Mouse (Mus musculus) macrophage (primary cell): ENCODE measurements around the gene Sh3d19. TPM values are rescaled to one million over a fixed set of nuclear protein-coding genes. Genes with fewer than 3 reads are reported as not detected.

Experiments
- H3K27ac ChIP-seq: fragments of 350-480 bp; formaldehyde crosslinking; 2 replicates; pipeline ENCODE4 v1.9.0; 2021
- H3K36me3 ChIP-seq: fragments of 350-480 bp; formaldehyde crosslinking; 2 replicates; pipeline ENCODE4 v1.9.0; 2021; ENCODE audit errors: inconsistent target
- H3K4me3 ChIP-seq: fragments of 350-480 bp; formaldehyde crosslinking; 2 replicates; pipeline ENCODE4 v1.9.0; 2021; ENCODE audit errors: inconsistent target
- H3K79me2 ChIP-seq: fragments of 350-480 bp; formaldehyde crosslinking; 2 replicates; pipeline ENCODE4 v1.9.0; 2021; ENCODE audit errors: inconsistent target
- WGBS: methylation state at CpG from one replicate; pipeline ENCODE4 v1.1.7; 2026; ENCODE audit warnings: inconsistent platforms; ENCODE audit not compliant: missing documents; 5-methylcytosine and 5-hydroxymethylcytosine counted together
- polyA plus RNA-seq: library from polyadenylated mRNA; stranded (reverse); fragments of 250-400 nt; gene quantifications from 3 replicates; pipeline ENCODE4 v1.2.4, GENCODE M21; 2018; ENCODE audit warnings: inconsistent platforms
- total RNA-seq, 78 experiments: library from RNA; depleted of rRNA; stranded (reverse); fragments of 250-400 nt; gene quantifications; 1 replicate in 9 of 78; 2 replicates in 24 of 78; 3 replicates in 43 of 78; 4 replicates in 2 of 78; pipeline ENCODE4 v1.2.4; 2018; ENCODE audit warnings: inconsistent platforms in 56 of 78

The Sh3d19 gene
- total RNA-seq (2018; cell fraction: chromatin; rRNA removed), result 10 to 100 TPM in 1 of 26 experiments, 1 to 10 TPM in 18, under 1 TPM in 7; 0.33 to 14.1 (median 2.3) TPM
- 1 to 10 TPM; 1.2 to 4.6 (median 2.7) TPM for total RNA-seq (2018; cell fraction: cytosol; rRNA removed)
- total RNA-seq (2018; cell fraction: nucleus; rRNA removed), result 1 to 10 TPM in 21 of 26 experiments, under 1 TPM in 5; 0.40 to 5.9 (median 1.9) TPM
- 0.80 to 2.0 TPM (median 1.4 TPM) in 3 replicates for polyA plus RNA-seq

GRCm38 (mm10) chr3:85970742-85971598, at the start of gene Sh3d19:
Sh3d19 (plus strand) TSS chr3:85971109.
- no peaks in the 10 kb centered on the region for H3K36me3 ChIP-seq
- H3K27ac ChIP-seq, result no peak within 1 kb of the TSS
- no peaks in the 10 kb centered on the region for H3K79me2 ChIP-seq
- 3% methylated on average over 55 of the region's 73 CpGs for WGBS
- H3K4me3 ChIP-seq, result no peak within 1 kb of the TSS

- 73% methylated on average over 3 of the region's 3 CpGs for WGBS
- H3K4me3 ChIP-seq, result no peak overlapping the region
- H3K27ac ChIP-seq, result no peak overlapping the region
- H3K36me3 ChIP-seq, result no peaks in the 10 kb centered on the region
- H3K79me2 ChIP-seq, result no peaks in the 10 kb centered on the region
Observed at GRCm38 (mm10) chr3:85922331-85922730, 48.6 kb upstream of the Sh3d19 start.

- Histone ChIP-seq H3K79me2 (no peaks in the 10 kb centered on the region), H3K36me3 (no peaks in the 10 kb centered on the region), H3K4me3 (no peak overlapping the region), H3K27ac (no peak overlapping the region)
- 93% methylated on average over 8 of the region's 8 CpGs for WGBS
Observed at GRCm38 (mm10) chr3:85923343-85923742, 47.6 kb upstream of the Sh3d19 start.

GRCm38 (mm10) chr3:85923954-85924945, 46.7 kb upstream of the Sh3d19 start:
- Histone ChIP-seq H3K79me2 (no peaks in the 10 kb centered on the region), H3K4me3 (no peak overlapping the region), H3K36me3 (no peaks in the 10 kb centered on the region), H3K27ac (no peak overlapping the region)
- 51% methylated on average over 18 of the region's 18 CpGs for WGBS

GRCm38 (mm10) chr3:85927296-85927695, 43.6 kb upstream of the Sh3d19 start:
- WGBS, result 90% methylated on average over 9 of the region's 9 CpGs
- H3K27ac ChIP-seq, result no peak overlapping the region
- no peaks in the 10 kb centered on the region for H3K36me3 ChIP-seq
- H3K4me3 ChIP-seq, result no peak overlapping the region
- H3K79me2 ChIP-seq, result no peaks in the 10 kb centered on the region

GRCm38 (mm10) chr3:85928140-85928611, 42.7 kb upstream of the Sh3d19 start:
- no peaks in the 10 kb centered on the region for H3K79me2 ChIP-seq
- H3K36me3 ChIP-seq, result no peaks in the 10 kb centered on the region
- H3K27ac ChIP-seq, result no peak overlapping the region
- WGBS, result 85% methylated on average over 5 of the region's 5 CpGs
- no peak overlapping the region for H3K4me3 ChIP-seq

- WGBS, result 63% methylated on average over 5 of the region's 5 CpGs
- H3K36me3 ChIP-seq, result no peaks in the 10 kb centered on the region
- no peaks in the 10 kb centered on the region for H3K79me2 ChIP-seq
- no peak overlapping the region for H3K27ac ChIP-seq
- no peak overlapping the region for H3K4me3 ChIP-seq
Observed at GRCm38 (mm10) chr3:85929711-85930110, 41.2 kb upstream of the Sh3d19 start.

- 88% methylated on average over 10 of the region's 11 CpGs for WGBS
- Histone ChIP-seq H3K36me3 (no peaks in the 10 kb centered on the region), H3K79me2 (no peaks in the 10 kb centered on the region), H3K4me3 (no peak overlapping the region), H3K27ac (no peak overlapping the region)
Observed at GRCm38 (mm10) chr3:85930671-85931255, 40.1 kb upstream of the Sh3d19 start.

- H3K79me2 ChIP-seq, result no peaks in the 10 kb centered on the region
- H3K4me3 ChIP-seq, result no peak overlapping the region
- H3K36me3 ChIP-seq, result no peaks in the 10 kb centered on the region
- no peak overlapping the region for H3K27ac ChIP-seq
- 95% methylated on average over 6 of the region's 6 CpGs for WGBS
Observed at GRCm38 (mm10) chr3:85931859-85932258, 39.0 kb upstream of the Sh3d19 start.

GRCm38 (mm10) chr3:85933586-85933985, 37.3 kb upstream of the Sh3d19 start:
- H3K79me2 ChIP-seq, result no peaks in the 10 kb centered on the region
- H3K4me3 ChIP-seq, result no peak overlapping the region
- WGBS, result 67% methylated on average over 5 of the region's 5 CpGs
- H3K36me3 ChIP-seq, result no peaks in the 10 kb centered on the region
- no peak overlapping the region for H3K27ac ChIP-seq

GRCm38 (mm10) chr3:85950914-85951313, 20.0 kb upstream of the Sh3d19 start:
- Histone ChIP-seq H3K36me3 (no peaks in the 10 kb centered on the region), H3K27ac (no peak overlapping the region), H3K79me2 (no peaks in the 10 kb centered on the region), H3K4me3 (no peak overlapping the region)
- WGBS, result 98% methylated on average over 4 of the region's 4 CpGs

- 81% methylated on average over 10 of the region's 10 CpGs for WGBS
- Histone ChIP-seq H3K36me3 (no peaks in the 10 kb centered on the region), H3K79me2 (no peaks in the 10 kb centered on the region), H3K4me3 (no peak overlapping the region), H3K27ac (no peak overlapping the region)
Observed at GRCm38 (mm10) chr3:85952696-85953283, 18.1 kb upstream of the Sh3d19 start.

- Histone ChIP-seq H3K79me2 (no peaks in the 10 kb centered on the region), H3K27ac (no peak overlapping the region), H3K36me3 (no peaks in the 10 kb centered on the region), H3K4me3 (no peak overlapping the region)
- 92% methylated on average over 9 of the region's 9 CpGs for WGBS
Observed at GRCm38 (mm10) chr3:85955269-85955668, 15.6 kb upstream of the Sh3d19 start.

- no peaks in the 10 kb centered on the region for H3K79me2 ChIP-seq
- no peak overlapping the region for H3K27ac ChIP-seq
- no peaks in the 10 kb centered on the region for H3K36me3 ChIP-seq
- H3K4me3 ChIP-seq, result no peak overlapping the region
- 96% methylated on average over 5 of the region's 5 CpGs for WGBS
Observed at GRCm38 (mm10) chr3:85955704-85956103, 15.2 kb upstream of the Sh3d19 start.
